In the genomic region with DNA sequence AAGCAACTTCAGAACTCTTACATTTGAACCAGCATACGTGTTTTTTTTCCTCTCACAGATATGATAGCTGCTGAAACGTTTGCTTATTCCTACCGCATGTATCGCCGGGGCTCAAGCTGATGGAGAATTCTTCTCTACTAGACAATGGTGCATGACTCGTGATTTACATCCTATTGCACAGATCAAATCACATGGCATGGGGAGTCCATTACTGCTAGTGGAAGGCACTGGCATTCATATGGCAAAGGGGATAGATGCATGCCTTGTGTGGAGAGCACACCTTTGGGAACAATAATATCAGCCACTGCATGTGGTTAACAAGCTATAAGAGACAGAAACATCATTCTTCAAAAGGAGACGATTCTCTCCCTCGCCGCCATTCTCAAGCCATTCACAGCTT, we compare ENCODE assay signal across 22 mouse cellular contexts.
A peak's percentile ranks its signal among the peaks of the same experiment; 100 is the strongest.
DNase-seq lines count a peak whose midpoint lies in the region; ATAC-seq and TF ChIP-seq lines count a peak whose summit lies in the region.
"Had no signal": no experiment of that assay in that cellular context is flagged by ENCODE, and none has a peak within 500 bp of the region (broad histone marks: within the 10 kb centered on the region; RNA-seq: fewer than 3 reads in every experiment).

No protein-coding gene starts in this region.

- H3K36me3 ChIP-seq in hindbrain, embryonic 14.5 days (replicated peaks; ENCODE audit: control insufficient read depth, insufficient read depth): no peaks in the 10 kb centered on the region
- no peaks in the 10 kb centered on the region for H3K36me3 ChIP-seq in hindbrain, embryonic 10.5 days
- no peaks in the 10 kb centered on the region for H3K36me3 ChIP-seq in neural tube, embryonic 11.5 days (ENCODE audit: control insufficient read depth, insufficient read depth, low read length)
- no peaks in the 10 kb centered on the region for H3K36me3 ChIP-seq in neural tube, embryonic 13.5 days
- no peaks in the 10 kb centered on the region for H3K36me3 ChIP-seq in neural tube, embryonic 15.5 days
- H3K36me3 ChIP-seq in midbrain, postnatal 0 days (ENCODE audit: insufficient read depth, low read length): no peaks in the 10 kb centered on the region
- H3K36me3 ChIP-seq: embryonic facial prominence, embryonic 13.5 days; embryonic facial prominence, embryonic 15.5 days; forebrain, embryonic 10.5 days; forebrain, embryonic 12.5 days; G1E had no signal

- no peak overlapping the region for H3K4me2 ChIP-seq in hindbrain, embryonic 14.5 days (replicated peaks)
- H3K4me2 ChIP-seq in neural tube, embryonic 11.5 days (ENCODE audit: low read depth): no peak overlapping the region
- peak overlapping the region; percentile 15; the same call in 1 of the 2 replicates for H3K4me2 ChIP-seq in neural tube, embryonic 13.5 days
- peak overlapping the region; percentile 13 for H3K4me2 ChIP-seq in neural tube, embryonic 15.5 days
- no peak overlapping the region for H3K4me2 ChIP-seq in midbrain, postnatal 0 days (ENCODE audit: low read depth, low read length, poor library complexity, severe bottlenecking)
- H3K4me2 ChIP-seq: embryonic facial prominence, embryonic 13.5 days; embryonic facial prominence, embryonic 15.5 days; forebrain, embryonic 12.5 days had no signal

- no peaks in the 10 kb centered on the region for H3K27me3 ChIP-seq in hindbrain, embryonic 14.5 days (ENCODE audit: control insufficient read depth, insufficient read depth, low read length)
- H3K27me3 ChIP-seq in hindbrain, embryonic 10.5 days (ENCODE audit: insufficient read depth, poor library complexity, severe bottlenecking): no peaks in the 10 kb centered on the region
- no peaks in the 10 kb centered on the region for H3K27me3 ChIP-seq in neural tube, embryonic 11.5 days (ENCODE audit: control insufficient read depth, insufficient read depth, low read length)
- no peaks in the 10 kb centered on the region for H3K27me3 ChIP-seq in neural tube, embryonic 13.5 days
- no peaks in the 10 kb centered on the region for H3K27me3 ChIP-seq in neural tube, embryonic 15.5 days (replicated peaks)
- no peaks in the 10 kb centered on the region for H3K27me3 ChIP-seq in midbrain, postnatal 0 days (ENCODE audit: insufficient read depth, low read length)
- H3K27me3 ChIP-seq: CH12.LX; embryonic facial prominence, embryonic 13.5 days; embryonic facial prominence, embryonic 15.5 days; forebrain, embryonic 12.5 days had no signal

- H3K9ac ChIP-seq in hindbrain, embryonic 14.5 days: no peak overlapping the region
- no peak overlapping the region for H3K9ac ChIP-seq in neural tube, embryonic 11.5 days (ENCODE audit: low read length)
- H3K9ac ChIP-seq in neural tube, embryonic 13.5 days: no peak overlapping the region
- H3K9ac ChIP-seq in neural tube, embryonic 15.5 days (replicated peaks): no peak overlapping the region
- no peak overlapping the region for H3K9ac ChIP-seq in midbrain, postnatal 0 days (replicated peaks; ENCODE audit: low read length, poor library complexity, severe bottlenecking)
- H3K9ac ChIP-seq: embryonic facial prominence, embryonic 13.5 days; embryonic facial prominence, embryonic 15.5 days; forebrain, embryonic 12.5 days had no signal

- H3K4me1 ChIP-seq in hindbrain, embryonic 14.5 days (replicated peaks; ENCODE audit: control insufficient read depth, insufficient read depth, low read length): no peaks in the 10 kb centered on the region
- H3K4me1 ChIP-seq in hindbrain, embryonic 10.5 days (replicated peaks): no peaks in the 10 kb centered on the region
- H3K4me1 ChIP-seq in neural tube, embryonic 11.5 days (ENCODE audit: control insufficient read depth, insufficient read depth, low read length): no peaks in the 10 kb centered on the region
- H3K4me1 ChIP-seq in neural tube, embryonic 13.5 days (replicated peaks): 0 out of 2 replicates have a peak, but pooled peaks cover 5% of the 10 kb centered on the region
- H3K4me1 ChIP-seq in neural tube, embryonic 15.5 days: peaks cover 3% of the 10 kb centered on the region; the same call in 1 of the 2 replicates
- H3K4me1 ChIP-seq in midbrain, postnatal 0 days (ENCODE audit: insufficient read depth, low read length): no peaks in the 10 kb centered on the region
- H3K4me1 ChIP-seq: embryonic facial prominence, embryonic 13.5 days; embryonic facial prominence, embryonic 15.5 days; forebrain, embryonic 10.5 days; forebrain, embryonic 12.5 days had no signal

- WGBS in hindbrain, embryonic 14.5 days: 78% methylated on average over 9 of the region's 9 CpGs
- 90% methylated on average over 9 of the region's 9 CpGs for WGBS in hindbrain, embryonic 10.5 days
- WGBS in neural tube, embryonic 11.5 days: 83% methylated on average over 9 of the region's 9 CpGs
- WGBS in neural tube, embryonic 13.5 days: 57% methylated on average over 9 of the region's 9 CpGs
- WGBS in neural tube, embryonic 15.5 days: 47% methylated on average over 9 of the region's 9 CpGs
- WGBS in midbrain, postnatal 0 days: 88% methylated on average over 9 of the region's 9 CpGs

- H3K4me3 ChIP-seq in hindbrain, embryonic 14.5 days (replicated peaks; ENCODE audit: low read length): no peak overlapping the region
- H3K4me3 ChIP-seq in hindbrain, embryonic 10.5 days: no peak overlapping the region
- H3K4me3 ChIP-seq in neural tube, embryonic 11.5 days (ENCODE audit: low read depth, low read length): no peak overlapping the region
- no peak overlapping the region for H3K4me3 ChIP-seq in neural tube, embryonic 13.5 days
- no peak overlapping the region for H3K4me3 ChIP-seq in neural tube, embryonic 15.5 days (replicated peaks)
- H3K4me3 ChIP-seq in layer of hippocampus, adult 2 months: no peak overlapping the region
- no peak overlapping the region for H3K4me3 ChIP-seq in midbrain, postnatal 0 days (ENCODE audit: low read depth, low read length)
- H3K4me3 ChIP-seq: embryonic facial prominence, embryonic 13.5 days; embryonic facial prominence, embryonic 15.5 days; erythroblast, embryonic 14.5 days; forebrain, embryonic 10.5 days; forebrain, embryonic 12.5 days had no signal

- no peak for DNase-seq in hindbrain, embryonic 14.5 days (ENCODE audit: low spot score)
- no peak for DNase-seq in hindbrain, embryonic 10.5 days (ENCODE audit: low spot score)
- no peak for DNase-seq in neural tube, embryonic 11.5 days (ENCODE audit: low spot score)
- DNase-seq in neural tube, embryonic 10.5 days (ENCODE audit: extremely low spot score, low spot score): no peak
- no peak for DNase-seq in layer of hippocampus, adult 2 months (ENCODE audit: low spot score in 2 of 2)
- no peak for DNase-seq in midbrain, postnatal 0 days (ENCODE audit: low spot score)
- DNase-seq: cerebellum, adult 11 months; cerebellum, adult 18-20 months; cerebellum, adult 8-10 months; cerebellum, adult 9-11 months; cerebellum, postnatal 14 days; cerebellum, postnatal 36 days had no signal

- no peak for TF ChIP-seq CTCF in layer of hippocampus, adult 2 months (conservative IDR thresholded peaks at IDR 0.05)
- no peak for TF ChIP-seq CTCF in midbrain, postnatal 0 days (IDR thresholded peaks at IDR 0.05)

- peak; percentile 68 for ATAC-seq in hindbrain, embryonic 14.5 days (ENCODE audit: low FRiP score)
- peak; percentile 67; the same call in 1 of the 2 replicates for ATAC-seq in neural tube, embryonic 11.5 days (ENCODE audit: insufficient read depth, low FRiP score, low TSS enrichment)
- peak; percentile 89 for ATAC-seq in neural tube, embryonic 13.5 days (ENCODE audit: low read depth)
- peak; percentile 63; the same call in 1 of the 2 replicates for ATAC-seq in neural tube, embryonic 15.5 days (ENCODE audit: low FRiP score)
- no peak for ATAC-seq in midbrain, postnatal 0 days (ENCODE audit: low FRiP score)
- ATAC-seq: forebrain, embryonic 14.5 days had no signal

- no peaks in the 10 kb centered on the region for H3K9me3 ChIP-seq in hindbrain, embryonic 14.5 days (ENCODE audit: control insufficient read depth, low read length)
- H3K9me3 ChIP-seq in hindbrain, embryonic 10.5 days: no peaks in the 10 kb centered on the region
- no peaks in the 10 kb centered on the region for H3K9me3 ChIP-seq in neural tube, embryonic 11.5 days (ENCODE audit: control insufficient read depth, low read length)
- no peaks in the 10 kb centered on the region for H3K9me3 ChIP-seq in neural tube, embryonic 13.5 days
- no peaks in the 10 kb centered on the region for H3K9me3 ChIP-seq in neural tube, embryonic 15.5 days (replicated peaks)
- H3K9me3 ChIP-seq in midbrain, postnatal 0 days (ENCODE audit: low read length): no peaks in the 10 kb centered on the region
- H3K9me3 ChIP-seq: embryonic facial prominence, embryonic 13.5 days; embryonic facial prominence, embryonic 15.5 days; forebrain, embryonic 10.5 days; forebrain, embryonic 12.5 days; G1E had no signal

- no peak overlapping the region for H3K27ac ChIP-seq in hindbrain, embryonic 14.5 days
- no peak overlapping the region for H3K27ac ChIP-seq in hindbrain, embryonic 10.5 days
- no peak overlapping the region for H3K27ac ChIP-seq in neural tube, embryonic 11.5 days (ENCODE audit: low read depth, low read length)
- H3K27ac ChIP-seq in neural tube, embryonic 13.5 days (replicated peaks): no peak overlapping the region; the same call in 1 of the 2 replicates
- no peak overlapping the region for H3K27ac ChIP-seq in neural tube, embryonic 15.5 days (replicated peaks)
- no peak overlapping the region for H3K27ac ChIP-seq in layer of hippocampus, adult 2 months
- H3K27ac ChIP-seq in midbrain, postnatal 0 days (ENCODE audit: low read depth, low read length): no peak overlapping the region
- H3K27ac ChIP-seq: embryonic facial prominence, embryonic 13.5 days; embryonic facial prominence, embryonic 15.5 days; forebrain, embryonic 10.5 days; forebrain, embryonic 12.5 days had no signal

Comparison
In these comparisons a context has a peak if more than half of its experiments do, and no peak if none do; other contexts are left out.
1. H3K4me2 ChIP-seq: peak in neural tube, embryonic 13.5 days (single experiment) and neural tube, embryonic 15.5 days (single experiment); none in hindbrain, embryonic 14.5 days (single experiment), neural tube, embryonic 11.5 days (single experiment) and midbrain, postnatal 0 days (single experiment).